Mouse (Mus musculus) cerebellum, adult 18-20 months (tissue): ENCODE results near the gene Grin2d.
A peak's percentile ranks its signal among the peaks of the same experiment; 100 is the strongest.

ENCODE experiments used
- DNase-seq, 2 experiments: peaks; one replicate each; pipeline ENCODE4 v3.0.0; 2021

Grin2d gene

GRCm38 (mm10) chr7:45850661-45851060 is 27.5 kb downstream of the Grin2d start:
- DNase-seq: no peak

DNA sequence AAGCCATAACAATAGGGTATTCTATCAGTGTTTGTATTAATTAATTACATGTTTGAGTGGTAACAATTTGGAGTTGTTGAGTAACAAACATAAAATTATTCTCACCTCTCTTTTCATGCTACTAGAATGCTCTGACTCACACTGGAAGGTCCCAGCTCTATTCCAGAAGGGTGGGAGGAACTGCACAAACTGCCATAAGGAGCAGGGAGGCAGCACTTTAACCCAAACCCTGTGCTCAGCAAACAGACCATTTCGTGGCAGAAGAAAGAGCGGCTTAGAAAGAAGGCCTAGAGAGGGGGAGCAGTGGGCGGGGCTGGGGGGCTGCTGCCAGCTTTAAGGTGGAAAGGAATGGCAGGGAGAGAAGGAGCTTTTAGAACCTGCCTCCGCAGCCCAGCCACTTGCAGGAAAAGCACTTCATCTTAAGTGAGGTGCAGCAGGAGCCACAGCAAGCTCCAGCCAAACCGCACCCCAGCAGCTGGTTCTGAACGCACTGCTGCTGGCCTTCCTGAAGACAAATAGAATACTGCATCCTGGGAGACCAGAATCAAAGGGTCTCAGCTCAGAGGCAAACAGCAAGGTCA is 29.6 kb downstream of the Grin2d start:
- no peak for DNase-seq

GRCm38 (mm10) chr7:45842950-45843744 is 35.0 kb downstream of the Grin2d start:
- DNase-seq: no peak

GRCm38 (mm10) chr7:45833924-45834323 is 44.3 kb downstream of the Grin2d start:
- DNase-seq: no peak

GRCm38 (mm10) chr7:45833148-45833790 is 44.9 kb downstream of the Grin2d start:
- no peak for DNase-seq

- DNase-seq: peak in 1 of 2 experiments; percentile 20
These were observed 45.8 kb downstream of the Grin2d start for GRCm38 (mm10) chr7:45832428-45832827.

- DNase-seq: no peak
These were observed 47.1 kb downstream of the Grin2d start for GRCm38 (mm10) chr7:45831128-45831525.

- peak; percentile 84 to 88 for DNase-seq
These were observed 47.6 kb downstream of the Grin2d start, which contains the start of gene Grwd1 for GRCm38 (mm10) chr7:45830427-45831127. Gene Grwd1, minus strand, starts transcription at chr7:45830944.

GRCm38 (mm10) chr7:45826631-45827030 is 51.5 kb downstream of the Grin2d start:
- DNase-seq: no peak

DNA sequence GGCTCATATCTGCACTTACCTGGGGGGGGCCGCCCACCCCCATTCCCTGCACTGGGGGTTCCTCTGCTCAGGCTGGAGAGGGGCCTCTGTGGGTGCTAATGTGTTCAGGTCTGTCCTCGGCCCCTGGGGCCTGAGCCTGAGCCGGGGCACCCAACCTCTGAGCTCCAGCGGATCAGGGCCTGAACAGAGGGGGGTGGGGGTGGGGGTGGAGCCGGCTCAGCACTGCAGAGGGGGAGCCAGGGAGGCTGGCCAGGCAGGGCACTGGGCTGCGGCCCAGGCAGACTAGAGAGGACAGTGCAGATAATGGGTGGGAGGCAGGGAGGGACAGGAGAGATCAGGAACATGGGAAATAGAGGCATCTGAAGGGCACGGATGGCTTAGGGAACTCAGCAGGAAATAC is 53.6 kb downstream of the Grin2d start, which contains the start of gene Kcnj14:
Gene Kcnj14, minus strand, starts transcription at position 185 of the 400 bp plus-strand sequence.
- DNase-seq: no peak

- no peak for DNase-seq
These were observed 57.3 kb downstream of the Grin2d start for GRCm38 (mm10) chr7:45820913-45821312.

GRCm38 (mm10) chr7:45819843-45820242 is 58.3 kb downstream of the Grin2d start:
- DNase-seq: no peak

GRCm38 (mm10) chr7:45815984-45816351 is 62.2 kb downstream of the Grin2d start:
- DNase-seq: no peak

DNA sequence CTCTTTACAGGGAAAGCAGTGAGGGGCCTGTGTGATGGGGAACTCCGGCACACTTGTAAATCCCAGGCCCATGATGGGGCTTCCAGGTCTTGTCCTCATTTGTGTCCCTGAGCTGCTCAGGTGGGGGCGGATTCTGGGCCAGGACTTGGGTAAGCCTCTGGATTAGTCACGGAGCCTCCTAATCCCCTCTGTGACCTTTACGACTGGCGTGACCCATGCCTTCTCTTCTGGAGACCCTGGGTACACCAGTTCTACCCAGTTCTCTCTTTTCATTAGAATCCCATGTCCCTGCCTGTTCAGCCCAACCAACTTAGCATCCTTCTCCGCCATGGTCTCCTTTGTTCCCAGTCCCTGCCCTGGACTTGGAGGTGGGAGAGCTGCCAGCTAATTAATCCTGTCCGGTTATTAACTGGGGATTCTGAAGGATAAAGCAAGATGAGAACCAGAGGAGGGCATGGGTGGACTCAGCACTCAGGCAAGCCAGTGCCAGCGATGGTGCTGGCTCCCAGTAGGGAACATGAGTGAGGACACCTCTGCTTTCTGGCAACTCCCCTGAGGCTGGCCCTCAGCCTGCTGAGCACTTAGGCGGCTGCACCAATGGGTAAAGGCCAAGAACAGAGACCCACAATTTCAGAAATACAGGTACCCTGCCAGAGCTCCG is 62.7 kb downstream of the Grin2d start:
- DNase-seq: peak in 1 of 2 experiments; percentile 27

DNA sequence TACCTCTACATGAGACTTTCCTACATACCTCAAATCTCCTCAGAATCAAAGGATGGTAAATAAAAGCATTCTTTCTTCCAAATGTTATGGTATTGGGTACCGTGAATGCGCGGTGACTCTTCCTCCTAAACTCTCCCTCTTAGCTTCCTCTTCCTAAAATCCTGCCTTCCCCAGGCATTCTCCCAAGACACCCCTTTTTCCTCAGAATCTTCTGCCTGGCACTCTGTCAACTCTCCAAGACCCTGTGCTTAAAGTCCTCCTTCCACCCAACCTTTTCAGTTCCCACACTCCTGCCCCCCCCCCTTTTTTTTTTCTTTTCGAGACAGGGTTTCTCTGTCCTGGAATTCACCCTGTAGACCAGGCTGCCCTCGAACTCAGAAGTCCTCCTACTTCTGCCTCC is 63.3 kb downstream of the Grin2d start:
- no peak for DNase-seq

- DNase-seq: peak; percentile 99 to 100
These were observed 64.1 kb downstream of the Grin2d start, which contains the start of gene Cyth2 for GRCm38 (mm10) chr7:45813787-45814779. Gene Cyth2, minus strand, starts transcription at chr7:45814581.

DNA sequence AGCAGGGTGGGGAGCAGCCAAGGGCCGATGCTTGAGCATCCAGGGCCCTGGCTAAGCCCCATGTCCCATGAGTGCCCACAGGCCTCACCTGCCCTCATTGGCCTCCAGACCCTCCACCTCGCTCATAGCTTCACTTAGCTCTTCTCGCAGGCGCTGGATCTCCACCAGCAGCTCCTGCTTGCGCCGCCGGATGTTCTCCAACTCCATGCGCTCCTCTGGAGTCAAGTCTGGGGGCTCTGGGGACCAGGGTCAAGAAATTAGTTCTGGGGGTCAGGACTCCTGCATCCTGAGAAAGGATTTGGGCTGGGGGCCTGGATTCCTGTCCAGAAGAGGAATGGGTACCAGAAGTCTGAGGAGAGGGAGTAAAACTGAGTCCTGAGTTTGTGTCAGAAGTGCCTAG is 65.3 kb downstream of the Grin2d start:
- DNase-seq: peak in 1 of 2 experiments; percentile 16

DNA sequence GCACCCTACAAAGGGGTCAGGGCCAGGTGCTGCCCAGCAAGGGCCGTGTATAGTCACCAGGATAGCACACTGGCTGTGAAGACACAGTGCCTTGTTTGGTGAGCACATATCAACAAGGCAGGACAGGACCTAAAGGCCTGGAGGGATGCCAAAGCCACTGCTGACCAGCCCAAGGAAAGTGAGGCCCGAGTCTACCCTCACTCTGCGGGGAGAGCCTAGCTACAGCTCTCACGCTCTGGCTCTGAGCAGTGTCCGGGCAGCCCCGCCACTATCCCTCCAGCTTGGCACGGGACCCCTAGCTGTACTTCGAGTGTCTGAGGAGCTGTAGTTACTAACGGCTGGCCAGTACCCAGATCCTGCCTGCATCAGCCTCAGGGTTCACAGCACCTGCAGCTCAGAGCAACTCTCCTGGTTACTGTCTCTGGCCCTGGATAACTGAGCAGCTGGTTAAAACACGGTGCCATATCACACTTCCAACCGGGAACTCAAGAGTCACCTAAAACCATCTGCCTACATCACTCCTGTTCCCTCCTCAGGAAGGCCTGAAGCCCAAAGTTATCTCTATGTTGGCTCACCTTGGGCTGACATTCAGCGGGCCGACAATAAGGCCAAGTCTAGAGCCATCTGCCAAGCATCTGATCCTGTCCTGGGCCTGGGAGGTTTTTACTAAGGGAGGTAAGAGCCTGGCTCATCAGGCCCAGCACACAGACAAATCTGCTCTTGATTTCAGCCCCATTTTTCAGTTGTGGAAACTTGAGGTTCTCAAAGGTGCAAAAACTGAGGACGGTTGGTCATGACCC is 68.7 kb downstream of the Grin2d start:
- peak; percentile 38 to 44 for DNase-seq

- no peak for DNase-seq
These were observed 69.7 kb downstream of the Grin2d start for GRCm38 (mm10) chr7:45808471-45808870.

- DNase-seq: no peak
These were observed 72.2 kb downstream of the Grin2d start for GRCm38 (mm10) chr7:45805941-45806340.
